Mouse (Mus musculus): ENCODE data around the gene Spats2. TPM values are rescaled to one million over a fixed set of nuclear protein-coding genes. Genes with fewer than 3 reads are reported as not detected.

Spats2 gene
- total RNA-seq (2023) = under 1 TPM in 1 of 2 experiments, not detected in 1; 0.18 TPM

DNA sequence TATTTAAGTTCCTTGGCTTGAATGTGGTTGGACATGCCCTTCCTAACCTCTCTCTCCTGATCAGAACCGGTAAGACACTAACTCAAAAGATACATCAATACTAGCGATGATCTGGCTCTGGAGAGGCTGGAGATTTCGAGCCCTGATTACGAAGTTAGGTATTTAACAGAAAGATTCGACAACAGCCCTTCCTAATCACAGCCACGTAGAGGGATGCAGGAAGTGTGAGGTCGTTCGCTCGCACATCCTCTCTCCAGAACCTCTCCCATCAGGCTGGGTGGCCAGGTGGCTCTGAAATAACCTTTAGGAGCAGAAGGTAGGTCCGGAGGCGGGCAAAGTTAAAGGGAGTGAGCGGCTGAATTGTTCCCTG is at the start of gene Spats2:
Gene Spats2, plus strand, starts transcription at position 206 of the 370 bp plus-strand sequence.

GRCm38 (mm10) chr15:99087253-99088075 is 38.3 kb upstream of the Spats2 start, which contains the start of gene C1ql4:
C1ql4 (minus strand) TSS chr15:99087817.

GRCm38 (mm10) chr15:99092870-99093269 is 32.8 kb upstream of the Spats2 start, which contains the start of gene Dnajc22:
Dnajc22 (plus strand) TSS chr15:99093170.

DNA sequence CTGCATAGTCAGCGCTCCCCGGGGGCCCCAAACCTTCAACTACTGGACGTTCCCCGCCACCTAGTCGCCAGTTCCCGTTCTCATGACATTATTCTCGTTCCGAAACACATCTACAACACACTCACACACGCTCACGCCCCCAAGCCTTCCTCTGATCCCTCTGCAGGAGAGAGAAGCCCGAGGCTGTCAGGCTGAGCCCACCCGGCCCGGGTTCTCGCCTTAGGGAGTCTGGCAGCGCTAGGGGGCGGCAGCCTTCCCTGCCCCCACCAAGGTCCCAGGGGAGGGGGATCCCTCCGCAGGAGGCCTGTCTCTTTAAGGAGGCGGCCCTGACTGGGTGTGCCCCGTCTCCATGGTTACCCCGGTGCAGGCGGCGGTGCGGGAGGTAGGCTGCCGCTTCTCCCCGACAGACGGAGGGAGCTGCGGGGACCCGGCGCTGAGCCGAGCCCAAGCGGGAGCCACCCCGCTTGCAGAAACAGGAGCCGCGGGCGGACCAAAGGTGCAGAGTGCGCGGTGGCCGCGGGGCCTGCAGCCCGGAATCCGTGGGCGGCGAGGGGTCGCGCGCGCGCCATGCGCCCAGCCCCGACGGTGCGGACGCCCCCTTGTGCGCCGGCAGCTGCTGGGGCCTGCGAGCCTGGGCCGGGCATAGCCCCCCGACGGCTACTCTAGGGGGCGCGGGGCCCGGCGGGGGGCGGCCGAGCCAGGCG is 98.6 kb downstream of the Spats2 start, which contains the start of gene Kcnh3:
Gene Kcnh3, plus strand, starts transcription at position 654 of the 704 bp plus-strand sequence.

GRCm38 (mm10) chr15:99251626-99252380 is 126.1 kb downstream of the Spats2 start, which contains the start of gene Mcrs1:
Mcrs1 (minus strand) TSS chr15:99251961.

Other genes starting within 250 kb of the Spats2 start
- gene Rhebl1, start 231.4 kb upstream of the Spats2 start, total RNA-seq (2023) = 1 to 10 TPM; 2.6 to 4.1 TPM
- gene Dhh, start 227.4 kb upstream of the Spats2 start, total RNA-seq (2023) = not detected
- 10 to 100 TPM; 89.1 to 93.1 TPM for gene Lmbr1l, start 207.7 kb upstream of the Spats2 start, total RNA-seq (2023)
- 100 to 1,000 TPM; 328 to 352 TPM for gene Tuba1b, start 191.4 kb upstream of the Spats2 start, total RNA-seq (2023)
- not detected for gene Gm49450, start 172.4 kb upstream of the Spats2 start, total RNA-seq (2023)
- 100 to 1,000 TPM; 100 to 111 TPM for gene Tuba1a, start 172.2 kb upstream of the Spats2 start, total RNA-seq (2023)
- 100 to 1,000 TPM; 267 to 280 TPM for gene Tuba1c, start 96.0 kb upstream of the Spats2 start, total RNA-seq (2023)
- gene Prph, start 70.7 kb upstream of the Spats2 start, total RNA-seq (2023) = not detected
- gene Troap, start 51.3 kb upstream of the Spats2 start, total RNA-seq (2023) = 10 to 100 TPM; 30.9 to 35.2 TPM
- gene C1ql4, start 38.1 kb upstream of the Spats2 start, total RNA-seq (2023) = not detected
- gene Dnajc22, start 32.7 kb upstream of the Spats2 start, total RNA-seq (2023) = 1 to 10 TPM; 1.6 to 2.3 TPM
- not detected for gene Kcnh3, start 98.9 kb downstream of the Spats2 start, total RNA-seq (2023)
- gene Mcrs1, start 126.0 kb downstream of the Spats2 start, total RNA-seq (2023) = 10 to 100 TPM; 49.2 to 57.1 TPM
- 1 to 10 TPM; 1.1 to 1.5 TPM for gene Prpf40b, start 169.2 kb downstream of the Spats2 start, total RNA-seq (2023)
- not detected for gene Fam186b, start 170.0 kb downstream of the Spats2 start, total RNA-seq (2023)
- gene Fmnl3, start 244.6 kb downstream of the Spats2 start, total RNA-seq (2023) = 10 to 100 TPM; 51.0 to 51.2 TPM